Mouse (Mus musculus): Measurements from ENCODE around the gene Pam16.

Pam16 gene

DNA sequence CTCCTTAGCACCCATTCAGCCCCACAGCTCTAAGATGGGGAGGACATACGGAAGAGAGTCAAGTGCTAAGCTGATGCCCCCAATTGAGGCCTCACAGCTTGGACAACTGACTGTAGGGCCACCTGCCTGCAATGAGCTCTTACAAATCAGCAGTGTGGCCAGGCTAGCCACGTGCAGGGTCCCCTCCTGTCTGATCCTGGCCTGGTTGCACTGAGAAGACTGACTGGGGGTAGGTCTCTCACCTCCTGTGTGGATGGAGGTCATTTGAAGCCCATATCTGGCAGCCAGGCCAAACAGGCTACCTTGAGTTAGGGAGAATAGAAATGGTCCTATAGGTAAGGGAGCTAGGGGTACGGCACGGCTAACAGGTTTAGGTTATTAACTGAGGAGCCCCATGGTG lies 21.1 kb upstream of the Pam16 start:
- DNase-seq = no peak

DNA sequence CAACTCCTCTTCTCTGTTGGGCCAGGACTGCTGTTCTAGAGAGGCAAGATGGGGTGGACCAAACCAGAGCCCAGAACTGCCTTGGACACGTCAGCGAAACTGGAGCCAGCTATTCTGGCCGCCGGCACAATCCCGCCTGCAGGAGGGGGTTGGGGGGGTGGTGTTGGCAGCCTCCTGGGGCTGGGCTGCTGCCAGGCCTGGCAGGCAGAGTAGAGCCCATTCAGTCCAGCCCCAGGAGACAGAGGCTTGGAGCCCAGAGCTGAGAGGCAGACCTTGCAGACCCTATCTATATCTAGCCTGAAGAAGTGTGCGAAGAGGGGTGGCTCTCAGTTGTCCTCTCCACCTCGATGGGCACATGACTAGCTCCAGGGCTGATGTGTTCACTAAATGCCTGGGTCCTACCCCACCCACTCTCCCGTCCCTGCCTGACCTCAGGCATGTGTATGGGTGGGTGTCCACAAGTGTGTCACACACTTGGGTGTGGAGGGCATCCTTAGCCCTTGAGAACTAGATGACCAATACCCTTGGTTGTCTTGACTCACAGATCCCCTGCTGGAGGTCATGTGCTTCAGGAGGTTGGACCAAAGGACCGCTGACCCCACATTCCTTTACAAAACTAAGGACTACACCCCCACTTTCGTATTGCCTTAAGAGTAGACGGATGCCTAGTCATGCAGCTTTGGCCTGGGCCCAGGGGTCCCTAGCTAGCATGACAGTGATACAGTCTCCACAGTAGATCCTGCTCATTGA lies 19.1 kb upstream of the Pam16 start:
- DNase-seq = peak; percentile 71

- no peak for DNase-seq
Measured at GRCm38 (mm10) chr16:4642937-4643336, 18.1 kb upstream of the Pam16 start.

DNA sequence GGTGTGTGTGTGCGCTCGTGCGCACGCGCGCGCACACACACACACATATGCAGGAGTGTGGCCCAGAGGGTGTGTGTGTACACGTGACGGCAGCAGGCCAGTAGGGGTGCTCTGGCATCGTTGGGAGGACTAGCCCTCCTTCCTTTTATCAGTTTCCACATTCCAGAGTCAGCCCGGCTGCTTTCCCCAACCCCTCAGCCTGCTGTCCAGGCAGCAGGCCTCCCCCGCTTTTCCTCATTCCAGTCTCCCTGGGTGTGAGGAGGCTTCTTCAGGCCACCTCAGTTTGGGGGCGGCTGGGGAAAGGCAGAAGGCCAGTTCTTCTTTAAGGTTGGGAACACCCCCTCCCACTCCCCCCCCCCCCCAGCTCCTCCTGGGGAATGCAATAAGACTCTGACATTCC lies 17.4 kb upstream of the Pam16 start:
- DNase-seq = no peak

GRCm38 (mm10) chr16:4641119-4641838 lies 16.5 kb upstream of the Pam16 start:
- no peak for DNase-seq

GRCm38 (mm10) chr16:4640267-4641005 lies 15.6 kb upstream of the Pam16 start:
- no peak for DNase-seq

DNA sequence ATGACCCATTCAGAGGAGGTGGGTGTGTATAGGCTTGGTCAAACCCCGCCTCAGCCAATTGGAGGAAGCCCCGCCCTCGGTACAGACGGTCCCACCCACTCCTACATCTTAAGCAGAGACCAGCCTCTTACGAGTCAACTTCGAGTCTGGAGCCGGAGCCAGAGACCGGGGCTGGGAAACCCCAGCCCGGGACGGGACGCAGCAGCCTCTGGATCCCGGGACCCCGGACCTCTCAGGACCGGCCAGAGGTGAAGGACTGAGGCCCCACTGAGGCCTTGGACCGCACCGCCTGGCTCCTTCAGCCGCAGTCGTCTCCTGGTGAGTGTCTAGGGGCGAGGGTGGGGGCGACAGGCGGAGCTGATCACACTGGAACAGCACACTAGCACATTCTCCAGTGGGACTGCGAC lies 15.0 kb upstream of the Pam16 start, which contains the start of the genes Vasn and Dnaja3:
Gene Vasn, plus strand, starts transcription at position 111 of the 407 bp plus-strand sequence.
Gene Dnaja3, plus strand, starts transcription at position 159 of the 407 bp plus-strand sequence.
- no peak for DNase-seq

DNA sequence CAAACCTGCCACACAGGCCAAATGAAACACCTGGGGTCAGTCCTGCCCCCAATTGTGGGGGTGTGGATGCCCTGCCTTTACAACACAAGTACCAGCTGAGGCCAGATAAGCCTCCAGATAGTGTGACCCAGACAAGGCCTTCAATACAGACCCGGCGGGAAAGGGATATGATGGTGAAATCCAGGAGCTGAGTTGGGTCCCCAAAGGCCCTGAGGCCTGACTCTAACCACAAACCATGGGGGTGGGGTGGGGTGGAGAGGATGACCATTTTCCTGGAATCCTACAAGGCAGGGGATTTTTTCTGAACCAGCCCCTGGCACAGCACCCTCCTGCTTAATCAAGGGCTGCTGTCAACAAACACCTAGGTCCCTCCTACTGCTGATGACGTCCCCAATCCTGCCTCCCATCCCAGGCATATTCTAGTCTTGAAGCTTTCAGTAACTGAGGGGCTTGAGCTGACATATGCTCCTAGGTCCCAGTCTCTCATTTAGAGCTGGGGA lies 14.2 kb upstream of the Pam16 start:
- no peak for DNase-seq

- DNase-seq = no peak
Measured at GRCm38 (mm10) chr16:4635760-4636159, 11.0 kb upstream of the Pam16 start.

DNA sequence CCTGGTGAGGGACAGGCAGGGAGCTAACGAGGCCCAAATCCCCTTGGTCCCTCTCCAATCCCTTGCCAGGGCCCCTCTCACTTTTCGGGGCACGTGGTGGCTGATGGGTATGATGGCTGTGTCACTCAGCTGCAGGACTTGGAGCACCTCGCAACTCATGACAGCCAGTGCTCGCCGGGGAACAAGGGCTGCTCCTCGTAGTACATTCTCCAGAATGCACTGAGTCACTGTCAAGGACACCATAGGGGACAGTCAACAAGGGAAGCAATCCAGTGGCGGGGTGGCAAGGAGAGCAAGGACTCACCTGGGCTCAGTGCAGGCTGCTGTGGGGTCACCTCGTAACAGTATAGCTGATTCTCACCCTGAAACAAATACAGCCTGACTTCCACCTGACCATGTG lies 9.9 kb upstream of the Pam16 start:
- no peak for DNase-seq

GRCm38 (mm10) chr16:4633661-4634060 lies 8.9 kb upstream of the Pam16 start:
- DNase-seq = no peak

DNA sequence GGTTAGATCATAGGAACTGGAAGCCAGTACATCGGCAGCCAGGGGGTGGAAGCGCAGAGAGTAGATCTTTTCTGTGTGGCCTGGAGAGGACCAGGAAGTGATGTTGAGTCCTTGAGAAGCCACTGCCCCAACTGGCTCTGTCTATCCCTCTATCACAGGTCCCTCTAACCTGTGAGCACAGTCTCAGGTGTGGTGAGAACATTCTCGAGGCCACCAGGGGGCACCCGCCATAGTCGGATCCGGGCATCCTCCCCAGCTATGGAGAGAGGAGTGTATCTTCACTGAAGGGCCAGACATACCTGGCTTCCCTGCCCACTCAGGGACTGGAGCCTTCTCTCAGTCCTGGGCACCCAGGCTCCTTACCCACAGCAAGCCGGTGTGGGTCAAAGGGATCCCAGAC lies 7.3 kb upstream of the Pam16 start:
- DNase-seq = no peak

- DNase-seq = peak; percentile 78
Measured at GRCm38 (mm10) chr16:4629950-4630349, 5.2 kb upstream of the Pam16 start.

DNA sequence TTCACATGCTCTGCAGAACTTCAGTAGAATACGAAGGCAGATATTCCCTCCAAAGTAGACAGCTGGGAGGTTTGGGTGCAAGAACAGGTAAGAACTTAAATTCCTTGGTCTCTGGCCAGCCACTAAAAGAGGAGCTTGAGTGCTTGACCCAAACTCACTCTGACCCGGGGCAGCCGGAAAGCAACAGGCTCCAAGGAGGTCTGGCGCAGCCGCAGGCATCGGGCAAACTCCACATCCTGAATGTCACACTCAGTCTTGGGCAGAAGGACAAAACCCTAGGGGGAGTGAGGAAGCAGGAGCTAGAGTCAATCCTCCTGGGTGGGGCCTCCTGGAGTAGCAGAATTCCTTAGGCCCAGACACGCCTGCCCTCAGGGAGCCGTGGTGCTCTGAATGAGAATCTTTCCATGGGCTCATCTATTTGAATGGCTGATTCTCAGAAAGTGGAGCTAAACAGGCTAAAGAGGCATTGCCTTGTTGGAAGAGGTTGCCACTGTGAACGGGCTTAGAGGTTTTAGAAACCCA lies 4.2 kb upstream of the Pam16 start:
- no peak for DNase-seq

DNA sequence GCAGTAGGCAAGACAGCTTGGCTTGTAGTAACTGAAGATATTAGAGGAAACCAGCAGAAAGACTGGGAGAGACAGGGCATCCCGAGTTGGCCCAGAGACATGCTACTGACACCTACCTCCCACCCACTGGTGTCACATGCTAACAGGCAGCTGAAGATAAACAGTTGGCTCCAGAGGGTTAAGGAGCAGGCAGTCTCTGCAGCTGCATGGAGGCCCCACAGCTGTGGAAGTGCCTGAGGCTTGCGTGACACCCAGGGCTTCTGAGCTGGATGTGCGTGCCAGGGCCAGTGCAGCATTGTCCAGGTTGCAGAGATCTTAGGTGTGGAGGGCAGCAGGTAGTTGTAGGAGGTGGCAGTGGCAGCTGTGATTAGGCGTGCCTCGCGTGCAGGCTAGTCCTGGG lies 2.3 kb upstream of the Pam16 start:
- no peak for DNase-seq

DNA sequence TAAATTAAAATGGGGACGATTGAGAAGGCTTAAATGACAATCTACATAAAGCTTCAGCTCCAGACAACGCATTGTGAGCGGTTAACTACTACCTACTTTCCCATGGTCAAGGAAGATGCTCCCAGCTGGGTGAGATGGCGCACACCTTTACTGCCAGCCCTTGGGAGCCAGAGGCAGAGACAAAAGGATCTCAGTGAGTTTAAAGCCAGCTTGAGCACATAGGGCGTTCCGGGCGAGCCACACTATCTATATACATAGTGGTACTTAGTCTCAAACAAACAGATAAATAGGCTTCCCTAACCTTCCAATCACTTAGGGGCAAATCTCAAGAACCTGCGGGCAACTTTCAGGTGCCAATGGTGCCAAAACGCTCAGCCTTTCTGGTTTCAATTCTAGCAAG lies 714 bp downstream of the Pam16 start:
- no peak for DNase-seq

DNA sequence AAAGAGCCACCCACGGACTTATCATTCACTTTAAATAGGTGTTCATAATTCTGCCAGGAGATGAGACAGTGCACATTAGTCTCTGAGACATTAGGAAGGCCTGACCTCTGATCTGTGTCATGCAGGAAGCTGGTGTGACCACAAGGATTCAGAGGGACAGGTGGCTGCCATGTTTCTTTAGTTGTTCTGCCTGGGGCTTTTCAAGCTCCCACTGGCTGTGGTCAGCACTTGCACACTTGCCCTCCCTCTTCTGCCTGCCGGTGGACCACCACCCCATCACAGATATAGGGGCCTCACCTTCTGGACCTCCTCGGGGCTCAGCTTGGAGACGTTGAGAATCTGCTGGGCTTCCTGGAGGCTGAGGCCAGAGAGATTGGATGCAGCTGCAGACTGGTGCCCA lies 8.0 kb downstream of the Pam16 start:
- no peak for DNase-seq

- no peak for DNase-seq
Measured at GRCm38 (mm10) chr16:4615297-4615696, 9.5 kb downstream of the Pam16 start.

GRCm38 (mm10) chr16:4614639-4615038 lies 10.1 kb downstream of the Pam16 start:
- no peak for DNase-seq

GRCm38 (mm10) chr16:4613736-4614135 lies 11.1 kb downstream of the Pam16 start:
- DNase-seq = no peak

DNA sequence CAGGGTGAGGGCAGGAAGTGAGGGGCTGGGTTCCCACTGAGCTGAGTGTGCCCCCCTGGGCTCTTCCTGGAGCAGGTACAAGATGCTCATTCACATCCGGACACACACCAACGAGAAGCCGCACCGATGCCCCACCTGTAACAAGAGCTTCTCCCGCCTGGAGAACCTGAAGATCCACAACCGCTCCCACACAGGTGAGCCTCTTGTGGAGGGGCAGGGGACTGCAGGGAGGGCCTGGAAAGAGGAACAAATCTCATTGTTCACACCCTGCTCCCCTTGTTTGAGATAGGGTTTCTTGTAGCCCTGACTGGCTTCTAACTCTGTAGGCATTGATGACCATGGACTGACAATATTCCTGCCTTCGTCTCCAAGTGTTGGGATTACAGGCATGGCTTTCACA lies 13.1 kb downstream of the Pam16 start:
- DNase-seq = no peak

DNA sequence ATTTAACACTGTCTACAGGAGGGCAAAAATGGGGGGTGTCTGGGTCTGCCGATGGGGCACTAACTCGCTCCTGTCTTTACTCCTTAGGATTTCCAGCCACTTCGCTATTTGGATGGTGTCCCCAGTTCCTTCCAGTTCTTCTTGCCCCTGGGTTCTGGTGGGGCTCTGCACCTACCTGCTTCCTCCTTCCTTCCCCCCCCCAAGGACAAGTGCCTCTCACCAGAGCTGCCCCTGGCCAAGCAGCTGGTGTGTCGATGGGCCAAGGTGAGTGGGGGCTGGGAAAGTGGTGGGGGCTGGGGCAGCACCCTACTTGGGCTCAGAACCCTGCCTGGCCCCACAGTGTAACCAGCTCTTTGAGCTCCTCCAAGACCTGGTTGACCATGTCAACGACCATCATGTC lies 13.6 kb downstream of the Pam16 start:
- DNase-seq = no peak

GRCm38 (mm10) chr16:4608532-4609059 lies 16.2 kb downstream of the Pam16 start:
- DNase-seq = no peak
